Mouse (Mus musculus) CD8-positive naive resting alpha-beta T cell, adult 57 days (primary cell): Measurements from ENCODE around the gene Sectm1b. TPM values are rescaled to one million over a fixed set of nuclear protein-coding genes. Genes with fewer than 3 reads are reported as not detected.

ENCODE experiments used
- total RNA-seq: library from RNA; stranded (reverse); gene quantifications from one replicate; pipeline ENCODE4 v1.2.4, GENCODE M21; 2023

The Sectm1b gene
- not detected for total RNA-seq

GRCm38 (mm10) chr11:121063379-121063778 lies at the start of gene Sectm1b:
TSS of gene Sectm1b (minus strand) at chr11:121063569.

DNA sequence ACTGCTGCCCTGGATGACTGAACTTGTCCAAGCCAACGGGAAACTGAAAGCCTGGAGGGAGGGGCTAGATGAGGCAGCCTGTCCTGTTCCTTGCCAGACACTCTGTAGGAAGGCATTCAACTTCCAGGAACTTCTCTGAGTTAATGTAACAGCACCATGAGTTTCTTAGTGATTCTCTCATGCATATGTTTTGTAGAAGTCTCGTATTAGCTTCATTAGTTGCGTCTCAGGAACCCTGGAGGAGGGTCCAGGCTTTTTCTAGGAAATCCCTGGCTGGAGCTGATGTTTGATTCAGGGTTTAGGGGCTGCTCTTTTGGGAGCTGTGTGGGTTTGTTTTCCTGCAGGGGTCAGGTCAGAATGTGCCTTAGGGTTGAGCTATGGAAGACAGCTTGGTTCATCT lies 17.8 kb upstream of the Sectm1b start, which contains the start of gene Sectm1a:
Gene Sectm1a, minus strand, starts transcription at position 101 of the 400 bp plus-strand sequence.

DNA sequence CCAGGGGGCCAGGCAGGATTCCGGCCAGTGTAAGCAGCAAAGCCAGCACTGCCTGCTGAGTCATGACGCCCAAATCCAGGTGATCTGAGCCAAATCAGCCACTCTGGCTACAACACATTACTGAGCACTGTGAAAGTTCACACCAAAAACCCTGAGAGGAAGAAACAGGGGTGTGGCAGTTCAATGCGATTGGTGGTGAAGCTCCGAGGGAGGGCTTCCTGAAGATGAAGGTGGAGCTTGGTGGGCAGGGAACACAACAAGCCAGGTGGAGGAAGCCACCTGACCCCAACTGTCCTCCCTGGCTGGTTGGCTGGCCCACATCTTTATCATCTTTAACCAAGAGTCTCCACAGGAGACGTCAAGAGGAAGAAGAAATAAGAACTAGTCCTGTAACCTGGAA lies 24.1 kb downstream of the Sectm1b start, which contains the start of gene Cd7:
Gene Cd7, minus strand, starts transcription at position 117 of the 400 bp plus-strand sequence.

Other genes starting within 250 kb of the Sectm1b start
- gene Fasn, start 239.0 kb downstream of the Sectm1b start, total RNA-seq = 110 TPM
- gene Ccdc57, start 130.7 kb downstream of the Sectm1b start, total RNA-seq = 0.49 TPM
- 2.2 TPM for gene Slc16a3, start 115.1 kb downstream of the Sectm1b start, total RNA-seq
- 142 TPM for gene Csnk1d, start 72.2 kb downstream of the Sectm1b start, total RNA-seq
- gene Cd7, start 24.2 kb downstream of the Sectm1b start, total RNA-seq = 230 TPM
- gene Sectm1a, start 17.7 kb upstream of the Sectm1b start, total RNA-seq = not detected
- not detected for gene Tex19.2, start 55.1 kb upstream of the Sectm1b start, total RNA-seq
- gene Tex19.1, start 82.6 kb upstream of the Sectm1b start, total RNA-seq = not detected
- gene Uts2r, start 96.7 kb upstream of the Sectm1b start, total RNA-seq = not detected
- 7.3 TPM for gene Hexdc, start 140.9 kb upstream of the Sectm1b start, total RNA-seq
- 5.7 TPM for gene Ogfod3, start 141.1 kb upstream of the Sectm1b start, total RNA-seq
- 51.3 TPM for gene Cybc1, start 165.8 kb upstream of the Sectm1b start, total RNA-seq
- gene Narf, start 173.7 kb upstream of the Sectm1b start, total RNA-seq = 39.4 TPM
- gene Foxk2, start 196.4 kb upstream of the Sectm1b start, total RNA-seq = 30.5 TPM